Mouse (Mus musculus): ENCODE data around the gene 2200002D01Rik. TPM values are rescaled to one million over a fixed set of nuclear protein-coding genes. Genes with fewer than 3 reads are reported as not detected.

The 2200002D01Rik gene
- polyA plus RNA-seq (2014; fragmentation: Illumina TruSeq; extraction: RNeasy Lipid Tissue Mini Kit (QIAGEN cat#74804); ENCODE audit: low replicate concordance), result 123 TPM

GRCm38 (mm10) chr7:29248261-29248841, at the start of gene 2200002D01Rik:
Gene 2200002D01Rik (minus strand): TSS chr7:29248466.

GRCm38 (mm10) chr7:29288942-29289638, 40.8 kb upstream of the 2200002D01Rik start, which contains the start of gene Ppp1r14a:
Gene Ppp1r14a (plus strand): TSS chr7:29289308.

GRCm38 (mm10) chr7:29281201-29282073, 33.2 kb upstream of the 2200002D01Rik start, which contains the start of gene Spint2:
Gene Spint2 (minus strand): TSS chr7:29281912.

GRCm38 (mm10) chr7:29238019-29238967, 10.0 kb downstream of the 2200002D01Rik start, which contains the start of gene Yif1b:
Gene Yif1b (plus strand): TSS chr7:29238329.

GRCm38 (mm10) chr7:29232247-29233013, 15.8 kb downstream of the 2200002D01Rik start, which contains the start of gene Kcnk6:
Gene Kcnk6 (minus strand): TSS chr7:29232515.

GRCm38 (mm10) chr7:29213675-29214082, 34.6 kb downstream of the 2200002D01Rik start, which contains the start of gene Catsperg1:
Gene Catsperg1 (minus strand): TSS chr7:29214035.

Other genes with a start within 250 kb of the 2200002D01Rik start
- gene Ryr1, start 123.3 kb downstream of the 2200002D01Rik start, polyA plus RNA-seq (2014; fragmentation: Illumina TruSeq; extraction: RNeasy Lipid Tissue Mini Kit (QIAGEN cat#74804); ENCODE audit: low replicate concordance), result 0.04 TPM
- 1.3 TPM for gene Rasgrp4, start 113.6 kb downstream of the 2200002D01Rik start, polyA plus RNA-seq (2014; fragmentation: Illumina TruSeq; extraction: RNeasy Lipid Tissue Mini Kit (QIAGEN cat#74804); ENCODE audit: low replicate concordance)
- 14.6 TPM for gene Fam98c, start 92.2 kb downstream of the 2200002D01Rik start, polyA plus RNA-seq (2014; fragmentation: Illumina TruSeq; extraction: RNeasy Lipid Tissue Mini Kit (QIAGEN cat#74804); ENCODE audit: low replicate concordance)
- not detected for gene Ggn, start 78.3 kb downstream of the 2200002D01Rik start, polyA plus RNA-seq (2014; fragmentation: Illumina TruSeq; extraction: RNeasy Lipid Tissue Mini Kit (QIAGEN cat#74804); ENCODE audit: low replicate concordance)
- 2.2 TPM for gene Spred3, start 78.1 kb downstream of the 2200002D01Rik start, polyA plus RNA-seq (2014; fragmentation: Illumina TruSeq; extraction: RNeasy Lipid Tissue Mini Kit (QIAGEN cat#74804); ENCODE audit: low replicate concordance)
- 40.1 TPM for gene Psmd8, start 67.8 kb downstream of the 2200002D01Rik start, polyA plus RNA-seq (2014; fragmentation: Illumina TruSeq; extraction: RNeasy Lipid Tissue Mini Kit (QIAGEN cat#74804); ENCODE audit: low replicate concordance)
- gene Catsperg1, start 34.4 kb downstream of the 2200002D01Rik start, polyA plus RNA-seq (2014; fragmentation: Illumina TruSeq; extraction: RNeasy Lipid Tissue Mini Kit (QIAGEN cat#74804); ENCODE audit: low replicate concordance), result 0.41 TPM
- gene Kcnk6, start 16.0 kb downstream of the 2200002D01Rik start, polyA plus RNA-seq (2014; fragmentation: Illumina TruSeq; extraction: RNeasy Lipid Tissue Mini Kit (QIAGEN cat#74804); ENCODE audit: low replicate concordance), result 8.2 TPM
- not detected for gene Yif1b, start 10.1 kb downstream of the 2200002D01Rik start, polyA plus RNA-seq (2014; fragmentation: Illumina TruSeq; extraction: RNeasy Lipid Tissue Mini Kit (QIAGEN cat#74804); ENCODE audit: low replicate concordance)
- 60.9 TPM for gene Spint2, start 33.4 kb upstream of the 2200002D01Rik start, polyA plus RNA-seq (2014; fragmentation: Illumina TruSeq; extraction: RNeasy Lipid Tissue Mini Kit (QIAGEN cat#74804); ENCODE audit: low replicate concordance)
- gene Ppp1r14a, start 40.8 kb upstream of the 2200002D01Rik start, polyA plus RNA-seq (2014; fragmentation: Illumina TruSeq; extraction: RNeasy Lipid Tissue Mini Kit (QIAGEN cat#74804); ENCODE audit: low replicate concordance), result not detected
- not detected for gene Dpf1, start 55.5 kb upstream of the 2200002D01Rik start, polyA plus RNA-seq (2014; fragmentation: Illumina TruSeq; extraction: RNeasy Lipid Tissue Mini Kit (QIAGEN cat#74804); ENCODE audit: low replicate concordance)